Mouse (Mus musculus): ENCODE measurements around the gene Fndc10. TPM values are rescaled to one million over a fixed set of nuclear protein-coding genes. Genes with fewer than 3 reads are reported as not detected.
"Not testable (repeated sequence)": the region's sequence is repeated elsewhere in the genome, so short reads cannot be mapped to it uniquely, and the experiment has no call there.

The Fndc10 gene
- total RNA-seq (2014; rRNA removed), result 31.9 and 33.5 TPM in 2 replicates
- 20.4 and 24.6 TPM in 2 replicates for polyA plus RNA-seq (2015; fragmentation: Nextera tagmentation; extraction: Ambion mirVana)

DNA sequence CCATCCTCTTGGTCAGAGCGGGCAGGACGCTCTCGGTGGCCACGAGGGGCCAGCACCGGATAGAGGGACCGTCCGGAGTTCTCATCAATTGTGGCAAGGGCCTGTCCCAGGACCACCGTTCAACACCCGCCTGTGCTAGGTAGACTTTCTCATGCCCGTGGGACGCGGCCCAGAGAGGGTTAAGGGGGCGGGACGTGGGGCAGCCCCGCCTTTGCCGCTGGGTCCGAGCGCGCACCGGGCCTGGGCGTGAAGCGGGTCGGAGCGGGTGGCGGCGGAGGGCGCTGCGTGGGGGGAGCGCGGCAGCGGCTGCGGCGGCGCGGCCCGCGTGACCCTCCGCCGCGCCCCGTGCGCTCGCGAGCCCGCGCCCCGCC is at the start of gene Fndc10:
TSS of gene Fndc10 (plus strand) at position 232 of the 371 bp plus-strand sequence.
- peak; percentile 33; the same call in 1 of the 2 replicates for TF ChIP-seq CTCF (IDR thresholded peaks at IDR 0.05; ENCODE audit: low read depth)
- peak within 1 kb of the TSS; percentile 87 for H3K4me3 ChIP-seq (ENCODE audit: low read depth, low read length)
- DNase-seq (no peak), ATAC-seq (peak; percentile 92)
- H3K36me3 ChIP-seq (ENCODE audit: insufficient read depth), result no peaks in the 10 kb centered on the region
- 4% methylated on average over 41 of the region's 47 CpGs for WGBS
- H3K9me3 ChIP-seq (ENCODE audit: low read length), result no peaks in the 10 kb centered on the region
- peak within 1 kb of the TSS; percentile 89 for H3K4me2 ChIP-seq (ENCODE audit: low read depth)
- H3K4me1 ChIP-seq (ENCODE audit: insufficient read depth), result peaks cover 17% of the 10 kb centered on the region
- no peaks in the 10 kb centered on the region for H3K27me3 ChIP-seq (ENCODE audit: insufficient read depth, low read length)
- H3K27ac ChIP-seq (ENCODE audit: low read depth, low read length), result peak within 1 kb of the TSS; percentile 95
- peak within 1 kb of the TSS; percentile 80 for H3K9ac ChIP-seq

- H3K36me3 ChIP-seq (ENCODE audit: insufficient read depth), result peaks cover 82% of the 10 kb centered on the region
- not testable (repeated sequence) for H3K4me3 ChIP-seq (ENCODE audit: low read depth, low read length); H3K4me2 ChIP-seq (ENCODE audit: low read depth); DNase-seq; H3K27ac ChIP-seq (ENCODE audit: low read depth, low read length); H3K27me3 ChIP-seq (ENCODE audit: insufficient read depth, low read length); H3K4me1 ChIP-seq (ENCODE audit: insufficient read depth); ATAC-seq; H3K9me3 ChIP-seq (ENCODE audit: low read length); H3K9ac ChIP-seq
- WGBS, result 100% methylated on average over 2 of the region's 2 CpGs
Observed at GRCm38 (mm10) chr4:155645308-155645707, 48.8 kb upstream of the Fndc10 start, which contains the start of gene Gm10563. Gm10563 (minus strand) TSS chr4:155645408.

- no peak for ATAC-seq
- no peak overlapping the region for H3K27ac ChIP-seq (ENCODE audit: low read depth, low read length)
- no peaks in the 10 kb centered on the region for H3K4me1 ChIP-seq (ENCODE audit: insufficient read depth)
- no peak for TF ChIP-seq CTCF (IDR thresholded peaks at IDR 0.05; ENCODE audit: low read depth)
- H3K27me3 ChIP-seq (ENCODE audit: insufficient read depth, low read length), result no peaks in the 10 kb centered on the region
- no peak overlapping the region for H3K9ac ChIP-seq
- WGBS, result 93% methylated on average over 5 of the region's 5 CpGs
- no peak overlapping the region for H3K4me2 ChIP-seq (ENCODE audit: low read depth)
- no peak for DNase-seq
- H3K36me3 ChIP-seq (ENCODE audit: insufficient read depth), result peaks cover 82% of the 10 kb centered on the region
- no peak overlapping the region for H3K4me3 ChIP-seq (ENCODE audit: low read depth, low read length)
- H3K9me3 ChIP-seq (ENCODE audit: low read length), result no peaks in the 10 kb centered on the region
Observed at GRCm38 (mm10) chr4:155645721-155646120, 48.4 kb upstream of the Fndc10 start.

DNA sequence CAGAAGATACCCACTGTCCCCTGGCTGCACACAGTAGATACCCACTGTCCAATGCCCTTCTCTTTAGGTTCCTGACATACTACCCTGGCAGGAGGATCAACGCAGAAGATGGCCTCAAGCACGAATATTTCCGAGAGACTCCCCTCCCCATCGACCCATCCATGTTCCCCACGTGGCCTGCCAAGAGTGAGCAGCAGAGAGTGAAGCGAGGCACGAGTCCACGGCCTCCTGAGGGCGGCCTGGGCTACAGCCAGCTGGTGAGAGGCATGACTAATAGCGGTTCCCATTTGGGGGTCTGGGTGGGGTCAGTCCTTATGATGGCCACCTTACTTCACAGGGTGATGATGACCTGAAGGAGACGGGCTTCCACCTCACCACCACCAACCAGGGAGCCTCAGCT is 44.8 kb upstream of the Fndc10 start:
- TF ChIP-seq CTCF (IDR thresholded peaks at IDR 0.05; ENCODE audit: low read depth), result no peak
- H3K4me1 ChIP-seq (ENCODE audit: insufficient read depth), result peaks cover 7% of the 10 kb centered on the region
- H3K27ac ChIP-seq (ENCODE audit: low read depth, low read length), result no peak overlapping the region
- peaks cover 62% of the 10 kb centered on the region for H3K36me3 ChIP-seq (ENCODE audit: insufficient read depth)
- H3K9me3 ChIP-seq (ENCODE audit: low read length), result no peaks in the 10 kb centered on the region
- H3K9ac ChIP-seq, result no peak overlapping the region
- H3K4me2 ChIP-seq (ENCODE audit: low read depth), result no peak overlapping the region
- H3K27me3 ChIP-seq (ENCODE audit: insufficient read depth, low read length), result peaks cover 19% of the 10 kb centered on the region
- H3K4me3 ChIP-seq (ENCODE audit: low read depth, low read length), result no peak overlapping the region
- DNase-seq (no peak), ATAC-seq (no peak)
- WGBS, result 89% methylated on average over 11 of the region's 11 CpGs

DNA sequence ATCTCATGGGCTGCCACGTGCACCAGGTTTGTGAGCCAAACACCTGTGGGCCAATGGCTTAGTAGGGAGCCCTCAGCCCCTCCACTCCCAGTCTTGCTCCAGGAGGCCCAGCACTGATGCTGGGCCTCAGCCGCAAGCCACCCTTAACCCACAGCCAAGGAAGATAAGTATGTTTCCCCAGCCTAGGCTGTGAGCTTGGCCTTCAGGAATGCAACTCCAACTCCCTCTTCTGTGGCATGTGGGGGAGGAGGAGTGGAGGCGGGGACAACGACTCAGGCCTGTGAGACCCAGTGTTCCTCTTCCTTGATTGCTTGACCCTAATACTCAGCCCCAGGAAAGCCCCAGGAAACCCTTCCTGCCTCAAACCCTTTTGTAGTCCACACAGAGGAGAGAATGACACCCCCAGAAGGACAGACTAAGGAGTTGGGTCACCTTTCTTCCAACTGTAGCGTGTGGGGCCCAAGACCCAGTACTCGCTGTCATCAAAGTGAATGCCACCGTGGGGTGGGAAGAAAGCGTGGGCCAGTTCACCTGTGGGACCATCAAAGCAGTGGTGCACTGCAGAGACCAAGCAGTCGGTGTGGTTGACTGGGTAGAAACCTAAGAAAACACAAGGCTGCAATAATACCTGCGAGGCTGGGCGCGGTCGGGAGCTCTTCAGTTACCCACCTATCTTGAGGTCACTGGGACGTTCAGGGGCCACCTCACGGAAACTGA is 42.4 kb upstream of the Fndc10 start:
- TF ChIP-seq CTCF (IDR thresholded peaks at IDR 0.05; ENCODE audit: low read depth), result no peak
- no peak overlapping the region for H3K4me2 ChIP-seq (ENCODE audit: low read depth)
- no peak overlapping the region for H3K9ac ChIP-seq
- peaks cover 37% of the 10 kb centered on the region for H3K27me3 ChIP-seq (ENCODE audit: insufficient read depth, low read length)
- H3K9me3 ChIP-seq (ENCODE audit: low read length), result no peaks in the 10 kb centered on the region
- H3K27ac ChIP-seq (ENCODE audit: low read depth, low read length), result no peak overlapping the region
- H3K4me1 ChIP-seq (ENCODE audit: insufficient read depth), result peaks cover 11% of the 10 kb centered on the region
- peaks cover 72% of the 10 kb centered on the region for H3K36me3 ChIP-seq (ENCODE audit: insufficient read depth)
- 69% methylated on average over 15 of the region's 15 CpGs for WGBS
- no peak overlapping the region for H3K4me3 ChIP-seq (ENCODE audit: low read depth, low read length)
- DNase-seq, result no peak
- ATAC-seq, result no peak

- no peak for TF ChIP-seq CTCF (IDR thresholded peaks at IDR 0.05; ENCODE audit: low read depth)
- peak overlapping the region; percentile 27 for H3K4me3 ChIP-seq (ENCODE audit: low read depth, low read length)
- no peak overlapping the region for H3K27ac ChIP-seq (ENCODE audit: low read depth, low read length)
- H3K9me3 ChIP-seq (ENCODE audit: low read length), result no peaks in the 10 kb centered on the region
- peaks cover 37% of the 10 kb centered on the region for H3K27me3 ChIP-seq (ENCODE audit: insufficient read depth, low read length)
- H3K9ac ChIP-seq, result peak overlapping the region; percentile 14; the same call in 1 of the 2 replicates
- ATAC-seq (no peak), DNase-seq (peak; percentile 16)
- peak overlapping the region; percentile 56 for H3K4me2 ChIP-seq (ENCODE audit: low read depth)
- H3K4me1 ChIP-seq (ENCODE audit: insufficient read depth), result peaks cover 11% of the 10 kb centered on the region
- 25% methylated on average over 36 of the region's 36 CpGs for whole genome bisulfite sequencing
- peaks cover 71% of the 10 kb centered on the region for H3K36me3 ChIP-seq (ENCODE audit: insufficient read depth)
Observed at GRCm38 (mm10) chr4:155652283-155653085, 41.7 kb upstream of the Fndc10 start.

DNA sequence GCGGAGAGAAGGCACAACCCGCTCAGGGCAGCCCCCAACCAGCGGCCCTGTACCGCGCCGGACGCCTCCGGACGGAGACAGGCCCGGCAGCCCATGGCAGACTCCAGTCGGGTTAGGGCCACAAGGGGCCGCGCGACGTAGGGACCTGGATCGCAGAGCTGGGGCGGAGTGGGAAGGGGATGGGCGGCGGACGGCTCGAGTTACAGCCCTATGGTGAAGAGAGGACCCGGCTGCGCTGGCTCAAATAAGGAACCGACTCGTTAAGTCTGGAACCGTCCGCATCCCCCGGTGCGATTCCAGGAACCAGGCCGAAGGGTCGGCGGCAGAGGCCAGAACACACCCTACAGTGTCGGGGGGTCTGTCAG is 41.1 kb upstream of the Fndc10 start, which contains the start of gene Mmp23:
TSS of gene Mmp23 (minus strand) at position 299 of the 365 bp plus-strand sequence.
- Histone ChIP-seq H3K9me3 (ENCODE audit: low read length) (no peaks in the 10 kb centered on the region), H3K27ac (ENCODE audit: low read depth, low read length) (no peak within 1 kb of the TSS), H3K4me1 (ENCODE audit: insufficient read depth) (peaks cover 11% of the 10 kb centered on the region), H3K4me2 (ENCODE audit: low read depth) (peak within 1 kb of the TSS; percentile 56), H3K27me3 (ENCODE audit: insufficient read depth, low read length) (peaks cover 37% of the 10 kb centered on the region), H3K4me3 (ENCODE audit: low read depth, low read length) (peak within 1 kb of the TSS; percentile 27), H3K9ac (peak within 1 kb of the TSS; percentile 14; the same call in 1 of the 2 replicates), H3K36me3 (ENCODE audit: insufficient read depth) (peaks cover 70% of the 10 kb centered on the region)
- ATAC-seq (peak; percentile 53), DNase-seq (peak; percentile 27)
- no peak for TF ChIP-seq CTCF (IDR thresholded peaks at IDR 0.05; ENCODE audit: low read depth)
- 2% methylated on average over 33 of the region's 33 CpGs for WGBS

Measured in forebrain, postnatal 0 days (tissue).